Mouse (Mus musculus) testis, adult 2 months (tissue): Measurements from ENCODE around the gene Phactr1.

Experiments used
- CTCF ChIP-seq: fragments of 200-500 bp; IDR thresholded peaks from 2 replicates; pipeline ENCODE4 v1.5.1; 2012; ENCODE audit warnings: low read depth, mild to moderate bottlenecking, inconsistent platforms, low read length, moderate library complexity; ENCODE audit not compliant: control insufficient read depth, insufficient read depth, insufficient replicate concordance
- POLR2A ChIP-seq: fragments of 200-500 bp; IDR thresholded peaks from 2 replicates; pipeline ENCODE4 v1.6.1; 2012; ENCODE audit warnings: low read depth, mild to moderate bottlenecking, inconsistent platforms, low read length, moderate library complexity; ENCODE audit not compliant: control insufficient read depth

DNA sequence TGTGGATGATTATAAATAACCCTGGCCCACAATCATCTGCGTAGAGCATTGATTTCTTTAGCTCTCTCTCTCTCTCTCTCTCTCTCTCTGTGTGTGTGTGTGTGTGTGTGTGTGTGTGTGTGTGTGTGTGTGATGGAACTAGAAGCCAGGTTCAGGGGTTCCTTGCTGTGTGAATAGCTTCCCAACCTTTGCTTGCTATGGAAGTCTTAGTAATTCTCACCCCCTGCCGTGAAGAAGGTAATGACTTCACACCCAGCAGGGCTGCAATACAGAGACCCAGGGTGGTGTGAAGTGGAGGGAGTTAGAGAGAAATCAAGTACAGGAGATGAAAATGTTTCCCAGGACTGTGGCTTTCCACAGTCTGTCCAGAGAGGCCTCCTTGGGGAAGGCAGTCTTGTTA, 293.5 kb downstream of the Phactr1 start:
- no peak for TF ChIP-seq CTCF
- TF ChIP-seq POLR2A, result no peak
